Mouse (Mus musculus) gonadal fat pad, adult 2 months (tissue): Measurements from ENCODE around the gene Irx4. TPM values are rescaled to one million over a fixed set of nuclear protein-coding genes. Genes with fewer than 3 reads are reported as not detected.

ENCODE experiments used
- polyA plus RNA-seq: library from polyadenylated mRNA; depleted of rRNA; stranded (reverse); fragments of >200 nt; gene quantifications from 2 replicates; pipeline ENCODE4 v1.2.3, GENCODE M21; 2012; rRNA removed

Gene Irx4
- polyA plus RNA-seq, 1 experiment: not detected

Other genes with a start within 250 kb of the Irx4 start
- 73.7 and 74.3 TPM in 2 replicates for gene Mrpl36, start 68.0 kb downstream of the Irx4 start, polyA plus RNA-seq
- gene Ndufs6, start 68.1 kb downstream of the Irx4 start, polyA plus RNA-seq: 88.6 and 109 TPM in 2 replicates
- 19.8 and 23.4 TPM in 2 replicates for gene Lpcat1, start 206.7 kb downstream of the Irx4 start, polyA plus RNA-seq